21 mouse cellular contexts compared by ENCODE assay signal in genomic region chr5:74527025-74527424, GRCm38 (mm10).
"Had no signal": no experiment of that assay in that cellular context is flagged by ENCODE, and none has a peak within 500 bp of the region (broad histone marks: within the 10 kb centered on the region; RNA-seq: fewer than 3 reads in every experiment).

No protein-coding gene starts in this region.

- H3K4me2 ChIP-seq: liver, embryonic 15.5 days; lung, embryonic 15.5 days; midbrain, embryonic 12.5 days; neural tube, embryonic 13.5 days; neural tube, embryonic 15.5 days had no signal

- ATAC-seq: liver, postnatal 0 days; lung, postnatal 0 days; midbrain, embryonic 16.5 days had no signal

- H3K27ac ChIP-seq: liver, embryonic 15.5 days; lung, embryonic 15.5 days; macrophage; midbrain, embryonic 10.5 days; midbrain, embryonic 12.5 days; neural tube, embryonic 13.5 days; neural tube, embryonic 15.5 days had no signal

- H3K4me3 ChIP-seq: liver, embryonic 15.5 days; lung, embryonic 15.5 days; midbrain, embryonic 10.5 days; midbrain, embryonic 12.5 days; myocyte; neural tube, embryonic 13.5 days; neural tube, embryonic 15.5 days had no signal

- H3K27me3 ChIP-seq: liver, embryonic 15.5 days; lung, embryonic 15.5 days; midbrain, embryonic 12.5 days; neural tube, embryonic 13.5 days; neural tube, embryonic 15.5 days had no signal

- H3K36me3 ChIP-seq: liver, embryonic 15.5 days; lung, embryonic 15.5 days; midbrain, embryonic 10.5 days; midbrain, embryonic 12.5 days; neural tube, embryonic 13.5 days; neural tube, embryonic 15.5 days had no signal

- DNase-seq: liver, postnatal 0 days; lung, adult 2 months; lung, postnatal 14 days; lung, postnatal 36 days; midbrain, embryonic 14.5 days; right cerebral cortex, postnatal 14 days; right cerebral cortex, postnatal 4 days; spleen, adult 18-20 months; thymus, adult 18-20 months; thymus, postnatal 14 days; thymus, postnatal 36 days had no signal

- H3K9ac ChIP-seq: liver, embryonic 15.5 days; liver, postnatal 0 days; lung, embryonic 15.5 days; midbrain, embryonic 12.5 days; neural tube, embryonic 13.5 days; neural tube, embryonic 15.5 days had no signal

- H3K9me3 ChIP-seq: liver, embryonic 15.5 days; lung, embryonic 15.5 days; midbrain, embryonic 10.5 days; midbrain, embryonic 12.5 days; neural tube, embryonic 13.5 days; neural tube, embryonic 15.5 days had no signal
